Mouse (Mus musculus): ENCODE measurements at regions not wholly inside any gene's neighbourhood (a gene's known extent, or its start where the extent isn't known, plus 50 kb on each side); places are given as distances from the start of the nearest gene placed in this dataset.

GRCm38 (mm10) chr9:33856169-33856568, 629.5 kb upstream of the Kirrel3 start:
- Histone ChIP-seq H3K4me3 (ENCODE audit: low read depth, low read length) (no peak overlapping the region), H3K36me3 (replicated peaks; ENCODE audit: control insufficient read depth, insufficient read depth, low read depth, low read length) (no peaks in the 10 kb centered on the region), H3K4me1 (ENCODE audit: control insufficient read depth, insufficient read depth, low read length) (no peaks in the 10 kb centered on the region), H3K27me3 (ENCODE audit: control insufficient read depth, insufficient read depth, low read length) (no peaks in the 10 kb centered on the region), H3K4me2 (ENCODE audit: low read depth, low read length) (no peak overlapping the region), H3K9me3 (replicated peaks; ENCODE audit: control insufficient read depth, low read length) (no peaks in the 10 kb centered on the region), H3K9ac (replicated peaks; ENCODE audit: low read length) (no peak overlapping the region), H3K27ac (replicated peaks; ENCODE audit: low read depth, low read length) (no peak overlapping the region)
- DNase-seq (ENCODE audit: low spot score) (peak; percentile 51), ATAC-seq (replicated peaks; ENCODE audit: insufficient number of reproducible peaks, low FRiP score, low TSS enrichment, low read depth) (no peak)
- 32% methylated on average over 2 of the region's 2 CpGs for WGBS

- H3K4me2 ChIP-seq (ENCODE audit: low read depth, low read length): no peak overlapping the region
- no peaks in the 10 kb centered on the region for H3K27me3 ChIP-seq (ENCODE audit: control insufficient read depth, insufficient read depth, low read length)
- H3K9me3 ChIP-seq (replicated peaks; ENCODE audit: control insufficient read depth, low read length): no peaks in the 10 kb centered on the region
- no peaks in the 10 kb centered on the region for H3K36me3 ChIP-seq (replicated peaks; ENCODE audit: control insufficient read depth, insufficient read depth, low read depth, low read length)
- no peak for ATAC-seq (replicated peaks; ENCODE audit: insufficient number of reproducible peaks, low FRiP score, low TSS enrichment, low read depth)
- no peak overlapping the region for H3K9ac ChIP-seq (replicated peaks; ENCODE audit: low read length)
- no peak for DNase-seq (ENCODE audit: low spot score)
- 82% methylated on average over 5 of the region's 5 CpGs for WGBS
- no peaks in the 10 kb centered on the region for H3K4me1 ChIP-seq (ENCODE audit: control insufficient read depth, insufficient read depth, low read length)
- no peak overlapping the region for H3K27ac ChIP-seq (replicated peaks; ENCODE audit: low read depth, low read length)
- no peak overlapping the region for H3K4me3 ChIP-seq (ENCODE audit: low read depth, low read length)
Observed at GRCm38 (mm10) chr9:33858511-33858910, 627.2 kb upstream of the Kirrel3 start.

- DNase-seq (ENCODE audit: low spot score): no peak
- H3K36me3 ChIP-seq (replicated peaks; ENCODE audit: control insufficient read depth, insufficient read depth, low read depth, low read length): no peaks in the 10 kb centered on the region
- H3K27ac ChIP-seq (replicated peaks; ENCODE audit: low read depth, low read length): no peak overlapping the region
- H3K4me2 ChIP-seq (ENCODE audit: low read depth, low read length): no peak overlapping the region
- no peaks in the 10 kb centered on the region for H3K27me3 ChIP-seq (ENCODE audit: control insufficient read depth, insufficient read depth, low read length)
- 81% methylated on average over 5 of the region's 5 CpGs for WGBS
- ATAC-seq (replicated peaks; ENCODE audit: insufficient number of reproducible peaks, low FRiP score, low TSS enrichment, low read depth): no peak
- no peaks in the 10 kb centered on the region for H3K4me1 ChIP-seq (ENCODE audit: control insufficient read depth, insufficient read depth, low read length)
- H3K4me3 ChIP-seq (ENCODE audit: low read depth, low read length): no peak overlapping the region
- no peaks in the 10 kb centered on the region for H3K9me3 ChIP-seq (replicated peaks; ENCODE audit: control insufficient read depth, low read length)
- no peak overlapping the region for H3K9ac ChIP-seq (replicated peaks; ENCODE audit: low read length)
Observed at GRCm38 (mm10) chr9:33868666-33869065, 617.0 kb upstream of the Kirrel3 start.

- Histone ChIP-seq H3K4me3 (ENCODE audit: low read depth, low read length) (no peak overlapping the region), H3K36me3 (replicated peaks; ENCODE audit: control insufficient read depth, insufficient read depth, low read depth, low read length) (no peaks in the 10 kb centered on the region), H3K4me1 (ENCODE audit: control insufficient read depth, insufficient read depth, low read length) (no peaks in the 10 kb centered on the region), H3K27ac (replicated peaks; ENCODE audit: low read depth, low read length) (no peak overlapping the region), H3K4me2 (ENCODE audit: low read depth, low read length) (no peak overlapping the region), H3K27me3 (ENCODE audit: control insufficient read depth, insufficient read depth, low read length) (no peaks in the 10 kb centered on the region), H3K9ac (replicated peaks; ENCODE audit: low read length) (no peak overlapping the region), H3K9me3 (replicated peaks; ENCODE audit: control insufficient read depth, low read length) (no peaks in the 10 kb centered on the region)
- DNase-seq (ENCODE audit: low spot score) (no peak), ATAC-seq (replicated peaks; ENCODE audit: insufficient number of reproducible peaks, low FRiP score, low TSS enrichment, low read depth) (no peak)
- WGBS: 30% methylated on average over 2 of the region's 2 CpGs
Observed at GRCm38 (mm10) chr9:33887279-33887678, 598.4 kb upstream of the Kirrel3 start.

GRCm38 (mm10) chr9:33892001-33892400, 593.7 kb upstream of the Kirrel3 start:
- 53% methylated on average over 3 of the region's 3 CpGs for WGBS
- Histone ChIP-seq H3K27me3 (ENCODE audit: control insufficient read depth, insufficient read depth, low read length) (no peaks in the 10 kb centered on the region), H3K9me3 (replicated peaks; ENCODE audit: control insufficient read depth, low read length) (no peaks in the 10 kb centered on the region), H3K9ac (replicated peaks; ENCODE audit: low read length) (no peak overlapping the region), H3K4me2 (ENCODE audit: low read depth, low read length) (no peak overlapping the region), H3K36me3 (replicated peaks; ENCODE audit: control insufficient read depth, insufficient read depth, low read depth, low read length) (no peaks in the 10 kb centered on the region), H3K4me3 (ENCODE audit: low read depth, low read length) (no peak overlapping the region), H3K4me1 (ENCODE audit: control insufficient read depth, insufficient read depth, low read length) (no peaks in the 10 kb centered on the region), H3K27ac (replicated peaks; ENCODE audit: low read depth, low read length) (no peak overlapping the region)
- no peak for ATAC-seq (replicated peaks; ENCODE audit: insufficient number of reproducible peaks, low FRiP score, low TSS enrichment, low read depth)
- DNase-seq (ENCODE audit: low spot score): peak; percentile 6

- ATAC-seq (replicated peaks; ENCODE audit: insufficient number of reproducible peaks, low FRiP score, low TSS enrichment, low read depth): no peak; the same call in 1 of the 2 replicates
- no peak overlapping the region for H3K4me2 ChIP-seq (ENCODE audit: low read depth, low read length)
- no peak overlapping the region for H3K4me3 ChIP-seq (ENCODE audit: low read depth, low read length)
- H3K36me3 ChIP-seq (replicated peaks; ENCODE audit: control insufficient read depth, insufficient read depth, low read depth, low read length): no peaks in the 10 kb centered on the region
- WGBS: 42% methylated on average over 10 of the region's 10 CpGs
- no peak overlapping the region for H3K27ac ChIP-seq (replicated peaks; ENCODE audit: low read depth, low read length)
- no peaks in the 10 kb centered on the region for H3K27me3 ChIP-seq (ENCODE audit: control insufficient read depth, insufficient read depth, low read length)
- H3K9me3 ChIP-seq (replicated peaks; ENCODE audit: control insufficient read depth, low read length): no peaks in the 10 kb centered on the region
- DNase-seq (ENCODE audit: low spot score): peak; percentile 17
- H3K9ac ChIP-seq (replicated peaks; ENCODE audit: low read length): no peak overlapping the region
- H3K4me1 ChIP-seq (ENCODE audit: control insufficient read depth, insufficient read depth, low read length): no peaks in the 10 kb centered on the region
Observed at GRCm38 (mm10) chr9:33901313-33902076, 584.2 kb upstream of the Kirrel3 start.

- Histone ChIP-seq H3K4me1 (ENCODE audit: control insufficient read depth, insufficient read depth, low read length) (no peaks in the 10 kb centered on the region), H3K4me3 (ENCODE audit: low read depth, low read length) (no peak overlapping the region), H3K27me3 (ENCODE audit: control insufficient read depth, insufficient read depth, low read length) (no peaks in the 10 kb centered on the region), H3K9ac (replicated peaks; ENCODE audit: low read length) (no peak overlapping the region), H3K27ac (replicated peaks; ENCODE audit: low read depth, low read length) (no peak overlapping the region), H3K36me3 (replicated peaks; ENCODE audit: control insufficient read depth, insufficient read depth, low read depth, low read length) (no peaks in the 10 kb centered on the region), H3K4me2 (ENCODE audit: low read depth, low read length) (no peak overlapping the region), H3K9me3 (replicated peaks; ENCODE audit: control insufficient read depth, low read length) (no peaks in the 10 kb centered on the region)
- WGBS: 40% methylated on average over 5 of the region's 5 CpGs
- ATAC-seq (replicated peaks; ENCODE audit: insufficient number of reproducible peaks, low FRiP score, low TSS enrichment, low read depth): no peak
- DNase-seq (ENCODE audit: low spot score): no peak
Observed at GRCm38 (mm10) chr9:33903991-33904570, 581.6 kb upstream of the Kirrel3 start.

- no peaks in the 10 kb centered on the region for H3K27me3 ChIP-seq (ENCODE audit: control insufficient read depth, insufficient read depth, low read length)
- WGBS: 88% methylated on average over 4 of the region's 4 CpGs
Observed at GRCm38 (mm10) chr9:33914919-33915318, 570.8 kb upstream of the Kirrel3 start.

More at GRCm38 (mm10) chr9:33914919-33915318, 570.8 kb upstream of the Kirrel3 start:
- Histone ChIP-seq H3K4me1 (ENCODE audit: control insufficient read depth, insufficient read depth, low read length) (no peaks in the 10 kb centered on the region), H3K27ac (replicated peaks; ENCODE audit: low read depth, low read length) (no peak overlapping the region), H3K9ac (replicated peaks; ENCODE audit: low read length) (no peak overlapping the region), H3K4me2 (ENCODE audit: low read depth, low read length) (no peak overlapping the region), H3K36me3 (replicated peaks; ENCODE audit: control insufficient read depth, insufficient read depth, low read depth, low read length) (no peaks in the 10 kb centered on the region), H3K9me3 (replicated peaks; ENCODE audit: control insufficient read depth, low read length) (no peaks in the 10 kb centered on the region), H3K4me3 (ENCODE audit: low read depth, low read length) (no peak overlapping the region)
- no peak for ATAC-seq (replicated peaks; ENCODE audit: insufficient number of reproducible peaks, low FRiP score, low TSS enrichment, low read depth)
- DNase-seq (ENCODE audit: low spot score): no peak
